Mouse (Mus musculus): ENCODE results near the gene Fli1. TPM values are rescaled to one million over a fixed set of nuclear protein-coding genes. Genes with fewer than 3 reads are reported as not detected.

Gene Fli1
- polyA plus RNA-seq, 1 experiment from 2014 or later: 68.3 TPM

DNA sequence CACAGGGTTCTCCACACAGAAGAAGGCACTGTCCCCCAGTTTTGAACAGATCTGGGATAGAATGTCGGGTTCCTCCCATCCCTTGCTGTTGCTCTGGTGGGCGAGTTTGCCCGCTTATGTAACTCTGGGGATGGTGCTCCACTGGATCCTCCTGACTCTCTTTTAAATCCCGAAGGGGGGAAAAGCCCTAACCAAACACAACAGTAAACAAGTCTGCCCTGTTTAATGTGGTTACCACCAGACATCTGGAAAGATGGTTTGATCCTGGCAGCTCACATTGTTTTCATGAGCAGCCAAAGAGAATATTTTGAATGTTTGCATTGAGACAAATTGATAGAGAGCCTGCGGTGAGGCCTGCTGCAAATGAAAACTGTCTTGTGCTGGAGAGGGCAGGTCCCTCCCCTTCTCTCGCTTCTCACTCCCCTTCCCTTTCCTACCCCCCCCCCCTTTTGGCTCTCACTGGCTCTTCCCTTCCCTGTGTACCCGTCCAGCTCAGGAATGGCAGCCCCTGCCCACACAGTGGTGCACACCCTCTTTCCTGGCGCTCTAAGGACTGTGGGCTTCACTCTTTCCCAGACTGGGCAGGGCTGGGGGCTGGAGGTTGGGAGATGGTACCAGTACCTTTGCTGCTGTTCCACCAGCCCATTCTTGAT lies 1.4 kb upstream of the Fli1 start:
- DNase-seq (ENCODE audit: low spot score) (peak; percentile 52), ATAC-seq (ENCODE audit: insufficient number of reproducible peaks, low FRiP score, low TSS enrichment, low read depth) (no peak)
- H3K4me3 ChIP-seq (ENCODE audit: low read depth, low read length): peak overlapping the region; percentile 96; the same call in 1 of the 2 replicates
- peak overlapping the region; percentile 96 for H3K27ac ChIP-seq (replicated peaks; ENCODE audit: low read depth, low read length)
- H3K4me1 ChIP-seq (ENCODE audit: control insufficient read depth, insufficient read depth, low read length): peaks cover 62% of the 10 kb centered on the region
- H3K27me3 ChIP-seq (ENCODE audit: control insufficient read depth, insufficient read depth, low read length): no peaks in the 10 kb centered on the region
- H3K36me3 ChIP-seq (ENCODE audit: control insufficient read depth, insufficient read depth, low read length): no peaks in the 10 kb centered on the region
- H3K9me3 ChIP-seq (ENCODE audit: control insufficient read depth, low read length): no peaks in the 10 kb centered on the region
- WGBS: 2% methylated on average over 8 of the region's 8 CpGs
- peak overlapping the region; percentile 80 for H3K4me2 ChIP-seq (ENCODE audit: low read depth, severe bottlenecking)
- peak overlapping the region; percentile 27; the same call in 1 of the 2 replicates for H3K9ac ChIP-seq (ENCODE audit: low read length)

- ATAC-seq (ENCODE audit: insufficient number of reproducible peaks, low FRiP score, low TSS enrichment, low read depth) (peak; percentile 78), DNase-seq (ENCODE audit: low spot score) (peak; percentile 98)
- Histone ChIP-seq H3K9ac (ENCODE audit: low read length) (peak overlapping the region; percentile 100), H3K4me1 (ENCODE audit: control insufficient read depth, insufficient read depth, low read length) (peaks cover 65% of the 10 kb centered on the region), H3K36me3 (ENCODE audit: control insufficient read depth, insufficient read depth, low read length) (no peaks in the 10 kb centered on the region), H3K9me3 (ENCODE audit: control insufficient read depth, low read length) (no peaks in the 10 kb centered on the region), H3K27me3 (ENCODE audit: control insufficient read depth, insufficient read depth, low read length) (no peaks in the 10 kb centered on the region), H3K27ac (replicated peaks; ENCODE audit: low read depth, low read length) (peak overlapping the region; percentile 96), H3K4me2 (ENCODE audit: low read depth, severe bottlenecking) (peak overlapping the region; percentile 80), H3K4me3 (ENCODE audit: low read depth, low read length) (peak overlapping the region; percentile 96)
- 0% methylated on average over 18 of the region's 18 CpGs for WGBS
Measured at GRCm38 (mm10) chr9:32543040-32543581, 450 bp upstream of the Fli1 start.

GRCm38 (mm10) chr9:32541223-32541901 lies 1.3 kb downstream of the Fli1 start:
- peak overlapping the region; percentile 100 for H3K9ac ChIP-seq (ENCODE audit: low read length)
- H3K36me3 ChIP-seq (ENCODE audit: control insufficient read depth, insufficient read depth, low read length): peaks cover 2% of the 10 kb centered on the region; the same call in 1 of the 2 replicates
- WGBS: under 1% methylated on average over 30 of the region's 30 CpGs
- DNase-seq (ENCODE audit: low spot score) (peak; percentile 67), ATAC-seq (ENCODE audit: insufficient number of reproducible peaks, low FRiP score, low TSS enrichment, low read depth) (no peak)
- H3K27me3 ChIP-seq (ENCODE audit: control insufficient read depth, insufficient read depth, low read length): no peaks in the 10 kb centered on the region
- H3K4me1 ChIP-seq (ENCODE audit: control insufficient read depth, insufficient read depth, low read length): peaks cover 48% of the 10 kb centered on the region
- H3K4me3 ChIP-seq (ENCODE audit: low read depth, low read length): peak overlapping the region; percentile 96
- H3K27ac ChIP-seq (replicated peaks; ENCODE audit: low read depth, low read length): peak overlapping the region; percentile 96
- H3K4me2 ChIP-seq (ENCODE audit: low read depth, severe bottlenecking): peak overlapping the region; percentile 80
- no peaks in the 10 kb centered on the region for H3K9me3 ChIP-seq (ENCODE audit: control insufficient read depth, low read length)

DNA sequence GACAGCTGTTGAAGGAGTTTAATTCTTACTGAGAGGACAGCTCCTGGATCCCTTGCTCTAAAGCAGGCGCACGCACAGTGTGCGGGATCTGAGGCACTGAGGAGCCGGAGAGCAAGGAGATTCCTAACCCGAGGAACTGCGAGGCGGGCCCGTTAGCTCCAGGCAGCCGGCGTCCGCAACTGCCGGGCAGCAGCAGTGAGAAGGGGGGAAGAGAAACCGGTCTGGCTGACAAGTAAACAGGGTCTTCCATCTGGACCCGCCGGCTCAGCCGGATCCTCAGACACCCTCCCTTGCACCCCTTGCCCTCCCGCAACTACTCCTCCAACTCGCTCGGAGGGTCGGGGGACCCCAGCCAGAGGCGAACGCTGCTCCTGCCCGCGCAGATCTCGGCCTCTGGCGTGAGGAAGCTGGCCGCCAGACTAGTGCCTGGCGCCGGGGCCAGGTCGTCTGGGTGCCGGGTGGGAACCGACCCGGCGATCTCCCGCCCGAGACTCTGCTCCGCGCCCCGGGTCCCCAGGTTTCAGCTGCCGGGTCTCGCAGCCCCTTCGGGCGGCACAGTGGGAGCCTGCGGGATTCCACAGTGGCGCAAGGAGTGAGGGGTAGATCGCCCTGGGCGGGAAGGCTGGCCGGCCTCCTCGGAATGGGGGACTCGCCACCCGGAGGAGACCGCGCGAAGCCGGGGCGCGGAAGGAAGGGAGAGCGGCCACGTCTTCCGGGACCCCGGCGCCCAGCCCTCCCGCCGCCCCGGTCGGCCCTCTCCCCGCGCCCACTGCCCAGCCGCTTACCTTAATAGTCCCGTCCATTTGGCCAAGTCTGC lies 2.0 kb downstream of the Fli1 start:
- no peak for ATAC-seq (ENCODE audit: insufficient number of reproducible peaks, low FRiP score, low TSS enrichment, low read depth)
- Histone ChIP-seq H3K36me3 (ENCODE audit: control insufficient read depth, insufficient read depth, low read length) (peaks cover 2% of the 10 kb centered on the region; the same call in 1 of the 2 replicates), H3K9me3 (ENCODE audit: control insufficient read depth, low read length) (no peaks in the 10 kb centered on the region), H3K9ac (ENCODE audit: low read length) (peak overlapping the region; percentile 100), H3K4me2 (ENCODE audit: low read depth, severe bottlenecking) (peak overlapping the region; percentile 80), H3K4me1 (ENCODE audit: control insufficient read depth, insufficient read depth, low read length) (peaks cover 42% of the 10 kb centered on the region), H3K27me3 (ENCODE audit: control insufficient read depth, insufficient read depth, low read length) (no peaks in the 10 kb centered on the region), H3K27ac (replicated peaks; ENCODE audit: low read depth, low read length) (peak overlapping the region; percentile 96), H3K4me3 (ENCODE audit: low read depth, low read length) (peak overlapping the region; percentile 96)
- peak; percentile 69 for DNase-seq (ENCODE audit: low spot score)
- 0% methylated on average over 55 of the region's 70 CpGs for WGBS

DNA sequence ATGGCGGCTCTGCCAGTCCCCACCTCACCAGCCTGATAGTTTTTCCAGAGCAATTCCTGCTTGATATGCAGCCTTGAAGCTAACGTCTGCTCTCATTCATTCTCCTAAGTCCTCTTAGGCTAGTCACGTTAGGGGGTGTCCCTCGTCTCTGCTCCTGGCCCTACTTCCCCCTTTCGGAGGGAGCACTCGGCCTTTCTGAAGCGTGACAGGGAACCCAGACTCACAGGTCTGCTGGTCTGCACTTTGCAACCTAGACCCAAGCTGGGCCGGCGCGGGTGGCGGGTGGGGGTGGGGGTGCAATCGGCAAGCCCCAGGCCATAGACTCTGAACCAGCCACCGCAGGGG lies 2.6 kb downstream of the Fli1 start:
- H3K4me2 ChIP-seq (ENCODE audit: low read depth, severe bottlenecking): peak overlapping the region; percentile 80
- 1% methylated on average over 13 of the region's 13 CpGs for WGBS
- no peak for ATAC-seq (ENCODE audit: insufficient number of reproducible peaks, low FRiP score, low TSS enrichment, low read depth)
- H3K9ac ChIP-seq (ENCODE audit: low read length): peak overlapping the region; percentile 100
- peak overlapping the region; percentile 96 for H3K27ac ChIP-seq (replicated peaks; ENCODE audit: low read depth, low read length)
- H3K4me1 ChIP-seq (ENCODE audit: control insufficient read depth, insufficient read depth, low read length): peaks cover 36% of the 10 kb centered on the region
- H3K9me3 ChIP-seq (ENCODE audit: control insufficient read depth, low read length): no peaks in the 10 kb centered on the region
- no peaks in the 10 kb centered on the region for H3K27me3 ChIP-seq (ENCODE audit: control insufficient read depth, insufficient read depth, low read length)
- peak overlapping the region; percentile 96 for H3K4me3 ChIP-seq (ENCODE audit: low read depth, low read length)
- peaks cover 2% of the 10 kb centered on the region; the same call in 1 of the 2 replicates for H3K36me3 ChIP-seq (ENCODE audit: control insufficient read depth, insufficient read depth, low read length)
- no peak for DNase-seq (ENCODE audit: low spot score)

DNA sequence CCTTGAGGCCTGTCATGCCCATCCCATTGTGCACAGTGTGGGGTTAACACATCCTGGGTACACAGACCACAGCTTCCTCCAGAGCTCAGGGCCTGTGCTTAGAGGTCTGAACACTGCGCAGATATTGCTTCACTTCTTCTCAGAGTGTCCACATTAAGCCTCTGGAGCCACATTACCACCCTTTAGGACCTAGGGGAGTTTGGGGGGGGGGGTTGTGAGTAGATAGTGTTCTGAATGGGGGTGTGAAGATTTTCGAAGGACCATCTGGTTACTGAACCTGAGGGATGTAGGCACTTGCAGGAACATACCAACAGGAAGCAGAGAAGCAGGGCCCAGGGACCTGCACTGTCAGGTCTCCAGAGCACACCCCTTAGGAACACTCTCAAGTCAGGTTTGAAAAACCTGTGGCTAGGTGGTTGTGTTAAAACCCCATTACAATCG lies 3.3 kb downstream of the Fli1 start:
- peaks cover 31% of the 10 kb centered on the region for H3K4me1 ChIP-seq (ENCODE audit: control insufficient read depth, insufficient read depth, low read length)
- peaks cover 2% of the 10 kb centered on the region; the same call in 1 of the 2 replicates for H3K36me3 ChIP-seq (ENCODE audit: control insufficient read depth, insufficient read depth, low read length)
- no peaks in the 10 kb centered on the region for H3K9me3 ChIP-seq (ENCODE audit: control insufficient read depth, low read length)
- ATAC-seq (ENCODE audit: insufficient number of reproducible peaks, low FRiP score, low TSS enrichment, low read depth): no peak
- H3K4me2 ChIP-seq (ENCODE audit: low read depth, severe bottlenecking): peak overlapping the region; percentile 80
- WGBS: 38% methylated on average over 3 of the region's 3 CpGs
- H3K9ac ChIP-seq (ENCODE audit: low read length): no peak overlapping the region
- no peak for DNase-seq (ENCODE audit: low spot score)
- no peak overlapping the region for H3K27ac ChIP-seq (replicated peaks; ENCODE audit: low read depth, low read length)
- H3K27me3 ChIP-seq (ENCODE audit: control insufficient read depth, insufficient read depth, low read length): no peaks in the 10 kb centered on the region
- H3K4me3 ChIP-seq (ENCODE audit: low read depth, low read length): peak overlapping the region; percentile 96

DNA sequence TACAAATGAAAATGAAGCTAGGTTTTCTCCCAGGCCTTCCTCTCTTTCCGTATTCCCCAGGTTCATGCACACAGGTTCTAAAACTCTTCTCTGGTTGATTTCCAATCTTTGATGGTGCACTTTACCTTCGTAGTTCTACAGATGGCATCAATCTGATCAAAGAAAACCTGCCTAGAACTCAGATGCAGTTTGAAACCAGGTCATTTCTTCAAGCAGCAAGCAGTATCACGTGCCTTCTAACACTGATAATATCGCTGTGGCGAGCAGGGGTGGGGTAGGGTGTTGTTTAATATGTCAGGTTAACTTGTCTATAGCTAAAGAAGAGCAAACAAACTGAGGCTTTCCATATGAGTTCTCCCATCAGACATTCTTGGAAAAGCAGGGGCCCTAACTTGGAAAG lies 4.5 kb downstream of the Fli1 start:
- Histone ChIP-seq H3K4me1 (ENCODE audit: control insufficient read depth, insufficient read depth, low read length) (peaks cover 22% of the 10 kb centered on the region), H3K27ac (replicated peaks; ENCODE audit: low read depth, low read length) (no peak overlapping the region), H3K9ac (ENCODE audit: low read length) (no peak overlapping the region), H3K9me3 (ENCODE audit: control insufficient read depth, low read length) (no peaks in the 10 kb centered on the region), H3K4me2 (ENCODE audit: low read depth, severe bottlenecking) (peak overlapping the region; percentile 80; the same call in 1 of the 2 replicates), H3K27me3 (ENCODE audit: control insufficient read depth, insufficient read depth, low read length) (no peaks in the 10 kb centered on the region), H3K4me3 (ENCODE audit: low read depth, low read length) (no peak overlapping the region), H3K36me3 (ENCODE audit: control insufficient read depth, insufficient read depth, low read length) (peaks cover 2% of the 10 kb centered on the region; the same call in 1 of the 2 replicates)
- ATAC-seq (ENCODE audit: insufficient number of reproducible peaks, low FRiP score, low TSS enrichment, low read depth): no peak
- WGBS: 88% methylated on average over 5 of the region's 5 CpGs
- DNase-seq (ENCODE audit: low spot score): no peak

DNA sequence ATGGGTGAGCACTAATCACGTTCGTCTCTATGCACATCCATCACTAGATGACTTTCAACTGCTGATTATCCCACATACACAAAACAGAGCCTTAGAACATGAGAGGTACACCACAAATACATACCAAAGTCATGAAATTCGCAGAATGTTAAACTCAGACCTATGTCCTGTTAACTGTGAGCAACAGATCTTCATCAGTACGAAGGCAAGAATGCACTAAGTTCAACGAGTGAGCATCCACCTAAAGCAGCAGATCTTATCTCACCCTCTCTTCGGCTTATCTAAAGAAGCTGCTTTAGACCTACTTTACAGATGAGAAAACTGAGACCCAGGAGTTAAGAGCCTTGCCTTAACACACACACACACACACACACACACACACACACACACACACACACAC lies 5.0 kb downstream of the Fli1 start:
- Histone ChIP-seq H3K4me3 (ENCODE audit: low read depth, low read length) (no peak overlapping the region), H3K9ac (ENCODE audit: low read length) (no peak overlapping the region), H3K4me1 (ENCODE audit: control insufficient read depth, insufficient read depth, low read length) (peaks cover 20% of the 10 kb centered on the region), H3K36me3 (ENCODE audit: control insufficient read depth, insufficient read depth, low read length) (peaks cover 2% of the 10 kb centered on the region; the same call in 1 of the 2 replicates), H3K4me2 (ENCODE audit: low read depth, severe bottlenecking) (no peak overlapping the region), H3K27ac (replicated peaks; ENCODE audit: low read depth, low read length) (no peak overlapping the region), H3K9me3 (ENCODE audit: control insufficient read depth, low read length) (no peaks in the 10 kb centered on the region), H3K27me3 (ENCODE audit: control insufficient read depth, insufficient read depth, low read length) (no peaks in the 10 kb centered on the region)
- DNase-seq (ENCODE audit: low spot score) (no peak), ATAC-seq (ENCODE audit: insufficient number of reproducible peaks, low FRiP score, low TSS enrichment, low read depth) (no peak)
- WGBS: 73% methylated on average over 6 of the region's 6 CpGs

Measured in limb, embryonic 11.5 days (tissue).